In the genomic region with DNA sequence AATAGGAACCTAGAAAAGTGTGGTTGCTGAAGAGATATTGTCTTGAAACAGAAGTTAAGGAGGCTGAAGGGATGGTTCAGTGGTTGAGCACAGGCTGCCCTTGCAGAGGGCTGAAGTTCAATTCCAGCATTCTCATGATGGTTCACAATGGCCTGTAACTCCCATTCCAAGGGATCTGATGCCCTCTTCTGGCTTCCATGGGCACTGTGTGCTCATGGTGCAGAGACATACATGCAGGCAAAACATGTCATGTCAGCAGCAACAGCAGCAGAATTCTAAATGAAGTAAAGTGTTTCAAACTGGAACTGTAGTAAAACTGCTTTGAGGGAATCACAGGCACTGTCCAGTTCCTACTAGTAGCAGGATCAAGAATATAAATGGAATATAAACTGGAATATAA, we compare ENCODE assay signal across 8 mouse cellular contexts.
A peak's percentile ranks its signal among the peaks of the same experiment; 100 is the strongest.
DNase-seq lines count a peak whose midpoint lies in the region; ATAC-seq lines count a peak whose summit lies in the region.

No protein-coding gene starts in this region.

- ATAC-seq in heart, embryonic 13.5 days (ENCODE audit: extremely low read depth, insufficient number of reproducible peaks, low FRiP score, low TSS enrichment), result no peak

- H3K36me3 ChIP-seq in heart, embryonic 13.5 days, result no peaks in the 10 kb centered on the region

- no peaks in the 10 kb centered on the region for H3K9me3 ChIP-seq in heart, embryonic 13.5 days

- DNase-seq in heart, adult 11 months, result no peak
- DNase-seq in A20 (ENCODE audit: low read depth, low spot score), result peak; percentile 24
- peak; percentile 25 to 31 for DNase-seq in adrenal gland, postnatal 36 days
- DNase-seq in kidney, postnatal 4 days, result peak; percentile 29 to 55
- DNase-seq in thymus, postnatal 4 days, result no peak
- no peak for DNase-seq in layer of hippocampus, postnatal 10 days (ENCODE audit: low spot score in 2 of 2)
- no peak for DNase-seq in thymus, postnatal 25 days

- H3K27me3 ChIP-seq in heart, embryonic 13.5 days (replicated peaks), result no peaks in the 10 kb centered on the region

- H3K4me1 ChIP-seq in heart, embryonic 13.5 days, result no peaks in the 10 kb centered on the region

- 0 out of 2 replicates have a peak overlapping the region, but pooled peaks have one; percentile 49 for H3K27ac ChIP-seq in heart, embryonic 13.5 days (replicated peaks)

- no peak overlapping the region for H3K4me2 ChIP-seq in heart, embryonic 13.5 days

- H3K4me3 ChIP-seq in heart, embryonic 13.5 days, result no peak overlapping the region

- no peak overlapping the region for H3K9ac ChIP-seq in heart, embryonic 13.5 days

Comparison
In these comparisons a context has a peak if more than half of its experiments do, and no peak if none do; other contexts are left out.
1. DNase-seq: peak in A20 (single experiment), adrenal gland, postnatal 36 days (2 of 2) and kidney, postnatal 4 days (2 of 2); none in heart, adult 11 months (single experiment), thymus, postnatal 4 days (single experiment), layer of hippocampus, postnatal 10 days (0 of 2) and thymus, postnatal 25 days (single experiment).